Mouse (Mus musculus) testis, adult 2 months (tissue): ENCODE results near the gene Ldhc. TPM values are rescaled to one million over a fixed set of nuclear protein-coding genes. Genes with fewer than 3 reads are reported as not detected.

ENCODE experiments used
- H3K27ac ChIP-seq: fragments of 200-500 bp; 2 replicates; pipeline ENCODE4 v1.5.1; 2012; ENCODE audit warnings: low read depth, low read length; ENCODE audit not compliant: control insufficient read depth, insufficient read depth
- H3K27me3 ChIP-seq: fragments of 200-500 bp; 2 replicates; pipeline ENCODE4 v1.6.1; 2012; ENCODE audit warnings: mild to moderate bottlenecking, low read length, moderate library complexity; ENCODE audit not compliant: control insufficient read depth, insufficient read depth
- H3K36me3 ChIP-seq: fragments of 200-500 bp; 2 replicates; pipeline ENCODE4 v1.6.1; 2012; ENCODE audit warnings: mild to moderate bottlenecking, low read length; ENCODE audit not compliant: control insufficient read depth, insufficient read depth
- H3K4me1 ChIP-seq: fragments of 200-500 bp; 2 replicates; pipeline ENCODE4 v1.6.1; 2012; ENCODE audit warnings: low read length; ENCODE audit not compliant: control insufficient read depth, insufficient read depth
- H3K4me3 ChIP-seq: fragments of 200-500 bp; 2 replicates; pipeline ENCODE4 v1.5.1; 2012; ENCODE audit warnings: low read depth, mild to moderate bottlenecking, low read length, moderate library complexity, mixed read lengths; ENCODE audit not compliant: control insufficient read depth
- CTCF ChIP-seq: fragments of 200-500 bp; IDR thresholded peaks from 2 replicates; pipeline ENCODE4 v1.5.1; 2012; ENCODE audit warnings: low read depth, mild to moderate bottlenecking, inconsistent platforms, low read length, moderate library complexity; ENCODE audit not compliant: control insufficient read depth, insufficient read depth, insufficient replicate concordance
- POLR2A ChIP-seq: fragments of 200-500 bp; IDR thresholded peaks from 2 replicates; pipeline ENCODE4 v1.6.1; 2012; ENCODE audit warnings: low read depth, mild to moderate bottlenecking, inconsistent platforms, low read length, moderate library complexity; ENCODE audit not compliant: control insufficient read depth
- polyA plus RNA-seq: library from polyadenylated mRNA; depleted of rRNA; stranded (reverse); fragments of >200 nt; gene quantifications from 2 replicates; pipeline ENCODE4 v1.2.3, GENCODE M21; 2012; rRNA removed

The Ldhc gene
- polyA plus RNA-seq, 1 experiment, result 3,733 TPM

DNA sequence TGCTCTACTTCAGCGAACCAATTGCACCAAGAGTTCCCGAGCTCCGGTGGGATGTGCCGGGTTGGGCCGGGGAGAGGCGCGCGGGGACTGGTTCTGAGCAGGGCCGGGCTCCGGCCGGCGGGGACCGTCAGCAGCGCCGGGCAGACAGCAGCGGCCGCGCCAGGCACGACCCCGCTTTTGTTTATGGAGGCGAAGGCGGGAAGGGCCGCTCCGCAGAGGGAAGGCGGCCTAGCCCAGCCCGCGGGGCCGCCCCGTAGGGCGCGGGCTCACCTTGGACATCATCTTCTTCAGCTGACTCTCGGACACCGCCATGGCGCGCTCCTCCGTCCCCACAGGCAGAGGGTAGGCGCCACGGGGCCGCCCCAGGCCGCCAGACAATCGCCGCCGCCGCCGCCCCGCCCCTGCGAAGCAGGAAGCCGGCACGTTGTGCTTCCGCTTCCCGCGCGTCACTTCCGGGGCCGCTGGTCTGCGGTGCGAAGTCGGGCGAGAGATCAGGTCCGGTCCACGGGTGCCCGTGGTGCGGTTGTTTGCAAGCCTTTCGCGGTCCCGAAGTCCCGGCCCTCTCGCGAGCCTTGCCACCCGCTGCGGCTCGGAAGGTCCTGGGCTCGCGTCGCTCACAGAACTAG lies 58.7 kb downstream of the Ldhc start, which contains the start of gene Tsg101:
Gene Tsg101 (minus strand): TSS at position 419 of the 626 bp plus-strand sequence.
- Histone ChIP-seq H3K36me3 (no peaks in the 10 kb centered on the region), H3K4me1 (peaks cover 4% of the 10 kb centered on the region; the same call in 1 of the 2 replicates), H3K4me3 (peak within 1 kb of the TSS; percentile 100), H3K27me3 (no peaks in the 10 kb centered on the region), H3K27ac (peak within 1 kb of the TSS; percentile 98)
- TF ChIP-seq POLR2A, result peak; percentile 94
- TF ChIP-seq CTCF, result no peak

DNA sequence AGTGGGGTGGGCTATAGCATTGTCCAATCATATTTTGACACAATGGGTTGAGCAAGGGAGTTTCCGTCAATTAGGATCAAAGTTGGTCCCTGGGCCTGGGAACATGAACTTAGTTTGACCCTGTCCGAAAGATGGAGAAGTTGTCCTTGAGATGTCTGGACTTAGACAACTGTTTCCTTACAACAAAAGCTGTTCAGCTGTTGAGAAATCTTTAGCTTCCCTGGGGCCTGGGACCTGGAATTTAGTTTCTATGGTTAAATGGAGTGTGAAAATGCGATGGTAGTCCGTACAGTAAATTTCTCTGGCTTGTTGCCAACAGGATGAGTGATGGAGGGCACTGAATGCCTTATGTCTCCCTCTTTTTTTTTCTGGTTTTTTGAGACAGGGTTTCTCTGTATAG lies 61.1 kb downstream of the Ldhc start:
- Histone ChIP-seq H3K4me3 (no peak overlapping the region), H3K27me3 (no peaks in the 10 kb centered on the region), H3K36me3 (no peaks in the 10 kb centered on the region), H3K27ac (no peak overlapping the region), H3K4me1 (peaks cover 4% of the 10 kb centered on the region; the same call in 1 of the 2 replicates)
- TF ChIP-seq CTCF (no peak), POLR2A (no peak)

Other genes starting within 250 kb of the Ldhc start
- 6.8 and 7.7 TPM in 2 replicates for gene Sergef, start 221.4 kb upstream of the Ldhc start, polyA plus RNA-seq
- gene Tph1, start 188.7 kb upstream of the Ldhc start, polyA plus RNA-seq, result 0.22 TPM in 1 of 2 replicates, not detected in the other
- gene Saal1, start 150.5 kb upstream of the Ldhc start, polyA plus RNA-seq, result 8.7 and 9.5 TPM in 2 replicates
- not detected in 2 replicates for gene Saa3, start 145.5 kb upstream of the Ldhc start, polyA plus RNA-seq
- gene Saa4, start 128.6 kb upstream of the Ldhc start, polyA plus RNA-seq, result 0.06 and 0.09 TPM in 2 replicates
- gene Saa1, start 118.2 kb upstream of the Ldhc start, polyA plus RNA-seq, result 1.2 and 1.8 TPM in 2 replicates
- not detected in 2 replicates for gene Saa2, start 109.4 kb upstream of the Ldhc start, polyA plus RNA-seq
- gene Hps5, start 65.1 kb upstream of the Ldhc start, polyA plus RNA-seq, result 13.1 and 16.5 TPM in 2 replicates
- 32.3 and 32.7 TPM in 2 replicates for gene Gtf2h1, start 65.1 kb upstream of the Ldhc start, polyA plus RNA-seq
- gene Ldha, start 19.7 kb upstream of the Ldhc start, polyA plus RNA-seq, result 979 and 1,018 TPM in 2 replicates
- 38.3 and 45.7 TPM in 2 replicates for gene Tsg101, start 58.8 kb downstream of the Ldhc start, polyA plus RNA-seq
- gene Uevld, start 97.3 kb downstream of the Ldhc start, polyA plus RNA-seq, result 2.4 and 2.9 TPM in 2 replicates
- gene Gm9999, start 122.4 kb downstream of the Ldhc start, polyA plus RNA-seq, result 1,349 and 1,518 TPM in 2 replicates
- 3.3 and 3.4 TPM in 2 replicates for gene Spty2d1, start 147.2 kb downstream of the Ldhc start, polyA plus RNA-seq
- 37.3 and 42.8 TPM in 2 replicates for gene Tmem86a, start 189.4 kb downstream of the Ldhc start, polyA plus RNA-seq